Mouse (Mus musculus) A20 (cell line): Measurements from ENCODE around the gene Gm39115.
"Not testable (repeated sequence)": the region's sequence is repeated elsewhere in the genome, so short reads cannot be mapped to it uniquely, and the experiment has no call there.

ENCODE experiments used
- DNase-seq: peaks from one replicate; pipeline ENCODE4 v3.0.0-alpha.2; 2011; ENCODE audit warnings: low read depth, low spot score

Gene Gm39115

DNA sequence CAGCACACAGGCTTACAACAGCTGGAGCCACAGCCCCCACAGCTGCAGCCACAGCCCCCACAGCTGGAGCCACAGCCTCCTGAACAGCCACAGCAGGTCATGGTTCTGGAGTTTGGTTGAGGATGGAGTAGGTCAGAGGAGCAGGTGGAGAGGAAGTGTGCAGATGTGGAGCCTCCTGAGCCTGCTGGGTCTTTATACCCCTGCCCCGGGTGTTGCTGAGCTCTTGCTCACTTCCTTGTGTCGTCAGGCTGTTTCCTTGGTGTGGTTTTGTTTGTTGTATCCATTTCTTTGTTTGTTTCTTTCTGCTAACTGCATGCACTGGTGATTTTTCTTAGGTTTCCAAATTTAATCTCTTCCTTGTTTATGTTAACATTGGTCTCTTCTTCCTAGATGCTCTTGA, at the start of gene Gm39115:
Gene Gm39115 (minus strand): TSS at position 101 of the 400 bp plus-strand sequence.
- not testable (repeated sequence) for DNase-seq

- DNase-seq = no peak
Measured at GRCm38 (mm10) chr7:142181021-142181420, 45.2 kb upstream of the Gm39115 start.

DNA sequence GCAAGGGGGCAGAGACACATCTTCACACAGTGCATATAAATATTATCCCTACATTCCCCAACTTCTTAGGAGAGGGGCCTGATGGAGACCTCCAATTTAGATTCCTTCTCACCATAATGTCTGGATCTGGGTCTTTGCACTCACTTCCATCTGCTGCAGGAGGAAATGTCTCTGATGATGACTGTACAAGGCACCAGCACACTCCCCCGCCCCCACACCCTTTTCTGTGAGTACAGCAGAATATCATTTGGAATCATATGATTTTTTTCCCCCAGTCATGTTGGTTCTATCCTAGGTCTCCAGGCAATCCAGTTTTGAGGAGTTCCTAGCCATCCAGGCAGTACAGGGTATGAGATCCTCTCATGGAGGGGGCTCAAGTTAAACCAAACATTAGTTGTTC, 42.9 kb upstream of the Gm39115 start:
- DNase-seq = no peak

DNA sequence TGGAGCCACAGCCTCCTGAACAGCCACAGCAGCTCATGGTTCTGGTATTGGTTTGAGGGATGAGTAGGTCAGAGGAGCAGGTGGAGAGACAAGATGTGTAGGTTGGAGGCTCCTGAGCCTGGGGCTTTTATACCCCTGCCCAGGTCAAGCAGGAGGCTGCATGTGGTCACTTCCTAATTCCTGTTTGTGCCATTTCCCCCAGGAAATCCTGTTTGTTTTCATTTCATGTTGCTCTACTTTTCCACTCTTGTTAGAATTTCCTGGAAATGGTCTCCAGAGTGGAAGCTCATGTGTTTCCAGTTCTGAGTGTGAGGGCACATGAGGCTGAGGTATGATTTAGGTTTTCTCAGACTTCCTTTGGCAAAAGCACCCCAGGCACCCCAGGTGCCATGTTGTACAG, 40.1 kb upstream of the Gm39115 start, which contains the start of gene Krtap5-2:
Gene Krtap5-2 (minus strand): TSS at position 101 of the 400 bp plus-strand sequence.
- not testable (repeated sequence) for DNase-seq

DNA sequence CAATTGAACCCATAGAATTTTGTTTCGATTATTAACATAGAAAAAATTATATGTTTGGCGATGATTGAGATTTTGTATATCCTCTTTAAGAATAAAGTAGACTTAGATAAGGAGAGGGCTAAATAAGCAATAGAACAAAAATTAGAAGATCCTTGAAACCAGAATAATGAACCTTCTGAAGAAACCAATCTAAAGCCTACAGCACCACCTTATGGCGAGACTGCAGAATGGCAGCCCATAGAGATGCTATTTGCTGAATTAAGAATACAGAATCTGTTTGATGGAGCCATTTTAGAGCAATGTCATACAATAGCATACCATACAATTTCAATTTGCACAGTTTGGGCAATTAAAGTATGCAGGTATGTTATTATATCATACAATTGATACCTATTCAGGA, 34.0 kb upstream of the Gm39115 start:
- peak; percentile 49 for DNase-seq

DNA sequence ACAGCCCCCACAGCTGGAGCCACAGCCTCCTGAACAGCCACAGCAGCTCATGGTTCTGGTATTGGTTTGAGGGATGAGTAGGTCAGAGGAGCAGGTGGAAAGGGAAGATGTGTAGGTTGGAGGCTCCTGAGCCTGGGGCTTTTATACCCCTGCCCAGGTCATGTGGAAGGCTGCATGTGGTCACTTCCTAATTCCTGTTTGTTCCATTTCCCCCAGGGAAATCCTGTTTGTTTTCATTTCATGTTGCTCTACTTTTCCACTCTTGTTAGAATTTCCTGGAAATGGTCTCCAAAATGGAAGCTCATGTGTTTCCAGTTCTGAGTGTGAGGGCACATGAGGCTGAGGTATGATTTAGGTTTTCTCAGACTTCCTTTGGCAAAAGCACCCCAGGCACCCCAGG, 29.8 kb upstream of the Gm39115 start, which contains the start of gene Gm4553:
Gene Gm4553 (minus strand): TSS at position 101 of the 400 bp plus-strand sequence.
- not testable (repeated sequence) for DNase-seq

- no peak for DNase-seq
Measured at GRCm38 (mm10) chr7:142159366-142159765, 23.5 kb upstream of the Gm39115 start.

GRCm38 (mm10) chr7:142157013-142157412, 21.2 kb upstream of the Gm39115 start, which contains the start of gene Gm29735:
TSS of gene Gm29735 (minus strand) at chr7:142157113.
- not testable (repeated sequence) for DNase-seq

- DNase-seq = no peak
Measured at GRCm38 (mm10) chr7:142155308-142155707, 19.5 kb upstream of the Gm39115 start.

GRCm38 (mm10) chr7:142152191-142152590, 16.4 kb upstream of the Gm39115 start:
- no peak for DNase-seq

GRCm38 (mm10) chr7:142148633-142149032, 12.8 kb upstream of the Gm39115 start:
- DNase-seq = no peak

GRCm38 (mm10) chr7:142146033-142146432, 10.2 kb upstream of the Gm39115 start:
- DNase-seq = peak; percentile 61

DNA sequence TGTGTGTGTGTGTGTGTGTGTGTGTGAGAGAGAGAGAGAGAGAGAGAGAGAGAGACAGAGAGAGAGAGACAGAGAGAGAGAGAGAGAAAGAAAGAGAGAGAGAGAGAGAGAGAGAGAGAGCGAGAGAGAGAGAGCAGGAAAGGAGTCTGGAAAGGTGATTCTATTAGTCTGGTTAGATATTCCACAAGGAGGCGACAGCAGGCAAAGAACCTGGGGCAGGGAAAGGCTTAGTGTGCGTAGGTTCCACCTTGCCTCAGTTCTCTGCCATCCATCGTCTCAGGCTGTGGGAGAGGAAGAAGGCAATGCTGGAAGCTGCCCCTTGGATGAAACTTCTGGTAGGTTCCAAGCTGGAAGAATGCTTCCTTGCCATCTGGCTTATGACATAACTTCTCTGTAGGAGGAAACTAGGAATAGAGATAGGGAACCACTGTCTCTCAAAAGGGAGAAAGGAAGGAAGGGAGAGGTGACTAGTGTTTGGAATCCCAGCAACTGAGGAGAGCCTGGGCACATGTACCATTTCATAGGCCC, 9.6 kb upstream of the Gm39115 start:
- no peak for DNase-seq

GRCm38 (mm10) chr7:142144507-142144906, 8.7 kb upstream of the Gm39115 start, which contains the start of gene Gm45337:
TSS of gene Gm45337 (minus strand) at chr7:142144607.
- DNase-seq = no peak

- DNase-seq = not testable (repeated sequence)
Measured at GRCm38 (mm10) chr7:142143506-142144010, 7.7 kb upstream of the Gm39115 start.

DNA sequence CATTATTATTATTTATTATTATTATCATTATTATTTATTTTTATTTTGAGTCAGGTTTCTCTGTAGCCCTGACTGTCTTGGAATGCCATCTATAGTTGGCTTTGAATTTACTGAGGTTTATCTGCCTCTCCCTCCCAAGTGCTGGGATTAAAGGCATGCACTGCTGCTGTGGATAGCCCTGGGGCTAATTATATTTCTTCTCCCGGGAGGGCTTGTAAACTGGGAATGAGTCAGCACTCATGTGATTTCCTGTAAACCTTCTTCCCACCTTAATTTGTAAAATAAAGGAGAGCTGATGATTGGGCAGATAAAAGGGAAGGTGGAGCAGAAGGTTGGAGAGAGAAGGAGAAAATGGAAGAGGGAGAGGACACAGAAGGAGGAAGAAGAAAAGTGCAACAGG, 4.9 kb upstream of the Gm39115 start:
- DNase-seq = no peak

DNA sequence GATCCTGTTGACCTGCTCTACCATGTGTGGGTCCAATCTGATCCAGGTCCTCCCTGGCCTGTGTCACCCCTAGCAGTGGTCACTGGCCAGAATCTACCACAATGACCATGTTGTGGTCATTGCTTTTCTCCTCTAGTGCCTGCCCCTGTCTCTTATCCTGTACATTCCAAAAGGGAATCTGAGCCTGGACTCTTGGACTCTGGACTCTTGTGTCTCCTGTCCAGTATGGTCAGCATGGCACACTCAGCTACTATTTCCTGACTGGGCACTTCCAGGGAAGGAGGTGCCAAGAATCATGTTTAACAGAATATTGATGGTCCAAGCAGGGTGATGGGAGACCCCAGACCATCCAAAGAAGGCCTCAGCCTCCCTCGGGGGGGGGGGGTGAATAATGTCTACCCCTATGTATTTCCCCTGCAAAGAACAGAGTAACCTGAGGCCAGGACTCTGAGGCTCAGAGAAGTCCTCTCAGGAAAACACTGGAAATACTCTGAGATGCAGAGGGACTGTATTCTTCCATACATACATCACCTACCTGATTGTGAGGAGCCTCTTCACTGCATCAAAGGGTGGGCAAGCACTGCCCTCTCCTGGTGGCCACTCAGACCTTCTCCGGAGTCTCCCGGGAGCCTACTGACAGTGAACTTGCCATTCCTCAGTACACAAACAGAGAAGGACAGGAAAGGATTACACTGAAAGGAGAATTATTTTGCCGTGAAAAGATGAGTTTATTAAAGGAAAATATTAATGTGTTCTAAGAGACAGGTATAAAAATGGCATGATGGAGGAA, 1.4 kb downstream of the Gm39115 start:
- no peak for DNase-seq

DNA sequence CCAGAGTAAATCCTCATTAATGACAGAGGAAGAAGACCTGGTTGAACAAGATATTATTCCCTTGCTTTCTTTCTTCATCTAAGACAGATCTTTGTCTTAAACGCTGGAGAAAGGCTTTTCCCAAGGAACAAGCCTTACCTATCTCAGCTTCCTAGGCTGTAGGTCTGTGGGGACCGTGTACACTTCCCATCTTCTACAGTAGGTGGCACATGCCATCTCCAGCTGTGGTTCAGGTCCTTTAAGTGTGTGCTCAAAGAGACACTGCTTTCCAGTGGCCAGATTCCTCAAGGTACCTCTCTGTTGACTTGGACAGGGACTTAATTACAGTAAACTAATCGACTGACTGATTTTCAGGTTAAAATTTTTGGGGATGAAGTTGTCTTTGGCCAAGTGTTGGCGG, 7.0 kb downstream of the Gm39115 start:
- peak; percentile 15 for DNase-seq

DNA sequence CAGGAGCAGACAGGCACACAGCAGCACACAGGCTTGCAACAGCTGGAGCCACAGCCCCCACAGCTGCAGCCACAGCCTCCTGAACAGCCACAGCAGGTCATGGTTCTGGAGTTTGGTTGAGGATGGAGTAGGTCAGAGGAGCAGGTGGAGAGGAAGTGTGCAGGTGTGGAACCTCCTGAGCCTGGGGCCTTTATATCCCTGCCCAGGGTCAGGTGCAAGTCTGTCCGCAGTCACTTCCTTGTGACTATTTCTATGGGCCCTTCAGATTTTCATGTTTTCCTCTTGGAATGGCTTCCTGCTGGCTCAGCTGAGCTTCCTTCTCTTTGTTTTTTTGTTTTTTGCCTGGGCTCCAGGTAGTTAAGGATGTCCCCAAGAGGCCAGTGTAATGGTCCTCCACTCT, 15.2 kb downstream of the Gm39115 start, which contains the start of gene Gm45618:
Gene Gm45618 (minus strand): TSS at position 101 of the 400 bp plus-strand sequence.
- DNase-seq = not testable (repeated sequence)

- DNase-seq = peak; percentile 28
Measured at GRCm38 (mm10) chr7:142119632-142120031, 16.2 kb downstream of the Gm39115 start.

DNA sequence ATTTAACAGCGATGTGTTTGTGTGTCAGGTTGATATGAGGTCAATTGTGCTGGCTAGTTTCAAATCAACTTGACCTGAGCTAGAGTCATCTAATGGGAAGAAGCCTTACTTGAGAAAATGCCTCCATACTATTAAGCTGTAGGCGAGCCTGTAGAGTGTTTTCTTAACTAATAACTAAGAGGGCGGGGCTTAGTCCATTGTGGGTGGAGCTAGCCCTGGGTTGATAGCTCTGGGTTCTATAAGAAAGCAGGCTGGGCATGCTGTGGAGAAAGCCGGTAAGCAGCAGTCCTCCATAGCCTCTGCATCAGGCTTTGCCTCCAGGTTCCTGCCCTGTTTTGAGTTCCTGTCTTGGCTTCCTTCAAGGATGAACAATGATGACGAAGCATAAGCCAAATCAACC, 31.1 kb downstream of the Gm39115 start:
- no peak for DNase-seq

GRCm38 (mm10) chr7:142097776-142098175, 38.1 kb downstream of the Gm39115 start:
- peak; percentile 79 for DNase-seq

DNA sequence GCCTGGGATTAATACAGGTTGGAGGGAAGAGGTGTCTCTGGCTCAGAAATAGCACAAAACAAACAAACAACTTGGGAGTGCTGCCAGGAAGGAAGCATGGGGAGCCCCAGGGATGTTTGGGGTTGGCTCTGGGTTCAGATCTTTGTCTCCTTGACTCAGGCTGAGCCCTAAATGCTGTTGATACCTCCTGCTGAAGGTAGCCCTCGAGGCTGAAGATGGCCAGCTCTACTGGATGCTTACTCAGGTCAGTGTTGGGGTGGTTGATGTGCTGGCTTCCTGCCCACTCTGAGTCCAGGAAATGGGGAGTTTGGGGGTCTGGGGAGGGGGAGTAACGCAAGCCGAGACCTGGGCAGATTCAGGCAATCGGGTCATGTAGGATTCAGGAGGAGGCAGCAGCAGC, 39.1 kb downstream of the Gm39115 start:
- no peak for DNase-seq
